Mouse (Mus musculus) ZHBTc4 (cell line): Measurements from ENCODE around the gene Kcnh7.
"Not testable (repeated sequence)": the region's sequence is repeated elsewhere in the genome, so short reads cannot be mapped to it uniquely, and the experiment has no call there.

ENCODE experiments used
- DNase-seq: peaks from one replicate; pipeline ENCODE4 v3.0.0-alpha.2; 2011; ENCODE audit warnings: low read depth, low spot score

The Kcnh7 gene

GRCm38 (mm10) chr2:62717270-62717669 lies 466.8 kb downstream of the Kcnh7 start:
- DNase-seq, result no peak

- no peak for DNase-seq
Observed at GRCm38 (mm10) chr2:62715260-62715659, 468.8 kb downstream of the Kcnh7 start.

DNA sequence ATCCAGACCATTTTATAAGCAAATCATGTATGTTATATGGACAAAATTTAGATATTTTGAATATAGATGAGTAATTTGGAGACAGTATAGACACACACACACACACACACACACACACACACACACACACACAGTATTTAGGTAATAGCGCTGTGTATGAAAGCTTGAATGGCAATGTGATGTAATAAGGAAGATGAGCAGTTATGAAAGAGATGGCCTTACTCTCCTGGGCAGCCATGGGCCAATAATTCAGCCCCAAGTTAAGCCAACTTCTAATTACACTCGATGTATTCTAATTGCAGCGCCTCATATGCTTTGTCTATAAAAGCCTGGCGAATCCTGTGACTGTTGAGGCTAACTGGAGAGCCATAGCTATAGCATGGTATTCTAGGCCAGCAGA lies 469.7 kb downstream of the Kcnh7 start:
- DNase-seq, result not testable (repeated sequence)

- no peak for DNase-seq
Observed at GRCm38 (mm10) chr2:62709633-62710032, 474.5 kb downstream of the Kcnh7 start.

- DNase-seq, result no peak
Observed at GRCm38 (mm10) chr2:62706313-62706712, 477.8 kb downstream of the Kcnh7 start.

- no peak for DNase-seq
Observed at GRCm38 (mm10) chr2:62685934-62686333, 498.2 kb downstream of the Kcnh7 start.

- DNase-seq, result peak; percentile 7
Observed at GRCm38 (mm10) chr2:62684989-62685595, 499.0 kb downstream of the Kcnh7 start.

DNA sequence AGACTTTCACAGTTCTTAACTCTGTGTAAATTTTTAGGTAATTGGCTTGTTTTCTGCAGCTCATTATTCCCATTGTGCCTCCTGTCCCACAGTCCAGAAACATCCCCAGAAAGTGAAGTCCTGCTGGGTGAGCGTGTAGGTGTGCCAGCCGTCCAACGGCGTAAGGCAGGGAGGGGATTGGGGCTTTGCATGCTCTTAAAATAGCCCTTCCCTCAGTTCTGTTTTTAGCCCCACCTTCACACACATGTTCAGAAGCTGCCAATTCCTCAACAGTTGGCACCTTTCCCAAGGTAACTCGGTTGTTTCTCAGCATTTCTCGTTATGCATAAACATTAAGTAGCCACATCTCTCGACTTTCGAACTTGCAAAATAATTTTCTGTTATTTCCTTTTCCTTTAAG lies 502.4 kb downstream of the Kcnh7 start:
- DNase-seq, result no peak

GRCm38 (mm10) chr2:62672788-62673187 lies 511.3 kb downstream of the Kcnh7 start:
- no peak for DNase-seq

- no peak for DNase-seq
Observed at GRCm38 (mm10) chr2:62670767-62671166, 513.3 kb downstream of the Kcnh7 start.

GRCm38 (mm10) chr2:62670301-62670700 lies 513.8 kb downstream of the Kcnh7 start:
- DNase-seq, result no peak

DNA sequence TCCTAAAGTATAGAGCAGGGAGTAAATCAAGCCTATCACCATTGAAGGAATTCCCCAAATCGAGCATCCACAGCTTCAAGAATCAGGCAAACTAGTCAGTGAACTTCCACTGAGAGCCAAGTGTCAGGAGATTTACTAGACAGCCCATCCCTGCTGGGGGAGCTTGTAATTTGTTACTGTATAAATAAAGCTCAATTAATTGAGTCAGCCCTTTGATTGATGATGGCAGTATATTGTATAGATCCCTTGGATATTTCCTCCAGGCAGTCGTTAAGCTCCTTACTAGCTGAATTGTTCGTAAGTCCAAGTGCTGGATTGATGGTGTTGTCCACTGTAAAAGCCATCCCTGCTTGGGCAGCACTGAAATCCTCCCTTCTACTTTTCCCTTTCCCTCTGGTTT lies 514.2 kb downstream of the Kcnh7 start:
- no peak for DNase-seq

DNA sequence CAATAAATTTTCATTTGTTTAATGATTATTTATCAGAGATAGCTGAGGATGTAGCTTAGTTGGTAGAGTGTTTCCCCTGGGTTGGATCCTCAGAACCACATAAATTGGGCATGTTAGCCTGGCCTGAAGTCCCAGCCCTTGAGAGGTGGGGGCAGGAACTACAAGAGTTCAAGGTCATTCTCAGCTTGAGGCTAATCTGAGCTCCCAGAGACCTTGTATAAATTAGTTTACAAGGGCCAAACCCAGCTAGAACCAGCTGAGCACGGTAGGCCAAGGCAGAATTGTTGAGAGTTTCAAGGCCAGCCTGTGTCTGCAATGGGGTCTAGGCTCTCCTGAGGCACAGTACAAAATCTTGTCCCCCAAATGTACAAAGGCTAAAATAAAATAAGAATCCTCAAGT lies 518.6 kb downstream of the Kcnh7 start:
- peak; percentile 64 for DNase-seq

DNA sequence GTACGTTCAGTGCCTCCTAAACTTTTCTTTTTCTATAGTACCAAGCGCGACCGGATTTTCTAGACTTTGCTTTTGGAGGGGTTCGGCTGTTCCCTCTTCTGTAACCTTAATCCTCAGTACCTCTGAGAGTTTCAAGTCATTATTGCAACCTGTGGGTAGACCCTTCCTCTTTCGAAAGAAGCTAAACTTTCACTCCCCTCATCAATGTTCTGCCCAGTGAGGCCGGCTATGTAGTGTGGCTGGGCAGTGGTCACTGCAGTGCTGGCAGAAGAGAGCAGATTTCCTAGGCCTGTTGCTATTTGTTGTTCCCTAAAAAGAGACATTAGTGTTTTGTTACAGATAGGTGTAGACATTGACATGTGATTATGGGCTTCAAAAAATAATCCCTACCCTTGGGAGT lies 519.2 kb downstream of the Kcnh7 start:
- DNase-seq, result no peak

DNA sequence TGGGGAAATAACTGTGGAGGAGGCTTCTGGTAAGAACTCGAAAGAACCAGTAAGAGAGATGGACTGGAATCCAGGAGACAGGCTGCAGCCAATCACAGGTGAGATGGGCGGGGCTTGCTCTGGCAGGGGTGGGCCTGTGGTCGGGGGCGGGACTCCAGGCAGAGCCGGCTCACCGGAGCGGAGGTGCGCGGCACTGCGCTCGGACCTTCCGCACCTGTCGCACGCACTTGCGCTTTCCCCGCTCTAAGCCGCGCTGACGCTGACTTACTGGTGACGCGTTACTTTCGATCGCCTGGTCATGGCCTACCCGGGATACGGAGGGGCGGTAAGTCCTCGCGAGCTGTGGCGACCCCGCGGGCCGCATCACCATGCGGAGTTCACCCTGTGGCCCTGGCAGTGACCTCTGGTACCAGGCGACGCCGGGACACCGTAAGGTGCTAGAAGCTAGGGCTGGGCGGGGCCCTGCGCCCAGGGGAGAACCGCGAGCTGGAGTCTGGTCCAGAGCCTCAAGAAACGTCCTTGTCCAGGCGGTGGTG lies 519.9 kb downstream of the Kcnh7 start, which contains the start of gene Gca:
TSS of gene Gca (plus strand) at position 151 of the 536 bp plus-strand sequence.
- peak; percentile 95 for DNase-seq

DNA sequence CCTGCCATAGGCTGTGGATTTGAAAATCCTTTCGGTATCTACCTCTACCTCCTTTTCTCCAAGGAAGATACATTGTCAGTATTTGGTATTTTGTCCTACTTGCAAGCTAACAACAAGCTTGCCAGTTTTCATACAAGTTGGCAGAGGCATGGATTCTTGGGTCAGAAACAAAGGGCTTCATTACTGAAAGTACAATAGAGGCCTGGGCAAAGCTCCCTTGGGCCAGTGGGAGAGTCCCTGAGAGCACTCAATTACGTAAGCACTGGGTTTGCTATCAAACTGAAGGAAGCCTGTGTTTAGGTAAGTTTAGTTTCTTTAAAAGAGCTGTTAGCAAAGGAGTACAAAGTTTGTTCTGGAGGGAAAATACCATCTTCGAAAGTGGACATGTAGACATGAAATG lies 521.5 kb downstream of the Kcnh7 start:
- DNase-seq, result no peak

- DNase-seq, result peak; percentile 54
Observed at GRCm38 (mm10) chr2:62660565-62660964, 523.5 kb downstream of the Kcnh7 start.

DNA sequence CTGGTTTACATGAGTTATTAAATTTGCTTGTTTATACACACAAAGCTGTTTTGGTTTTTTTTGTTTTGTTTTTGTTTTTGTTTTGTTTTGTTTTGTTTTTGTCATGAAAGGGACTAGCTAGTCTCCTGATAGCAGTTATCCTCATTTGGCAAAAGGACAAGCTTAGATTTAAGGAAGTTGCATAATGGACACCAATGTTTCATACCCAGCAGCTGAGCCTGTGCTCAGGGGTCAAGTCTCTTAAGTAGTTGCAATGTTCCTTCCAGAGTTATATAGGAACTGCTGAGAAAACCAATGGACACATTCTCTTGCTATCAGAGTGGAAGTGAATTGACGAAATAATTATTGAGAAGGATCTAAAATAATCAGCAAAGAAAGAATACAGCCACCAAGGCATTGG lies 528.0 kb downstream of the Kcnh7 start:
- DNase-seq, result no peak

DNA sequence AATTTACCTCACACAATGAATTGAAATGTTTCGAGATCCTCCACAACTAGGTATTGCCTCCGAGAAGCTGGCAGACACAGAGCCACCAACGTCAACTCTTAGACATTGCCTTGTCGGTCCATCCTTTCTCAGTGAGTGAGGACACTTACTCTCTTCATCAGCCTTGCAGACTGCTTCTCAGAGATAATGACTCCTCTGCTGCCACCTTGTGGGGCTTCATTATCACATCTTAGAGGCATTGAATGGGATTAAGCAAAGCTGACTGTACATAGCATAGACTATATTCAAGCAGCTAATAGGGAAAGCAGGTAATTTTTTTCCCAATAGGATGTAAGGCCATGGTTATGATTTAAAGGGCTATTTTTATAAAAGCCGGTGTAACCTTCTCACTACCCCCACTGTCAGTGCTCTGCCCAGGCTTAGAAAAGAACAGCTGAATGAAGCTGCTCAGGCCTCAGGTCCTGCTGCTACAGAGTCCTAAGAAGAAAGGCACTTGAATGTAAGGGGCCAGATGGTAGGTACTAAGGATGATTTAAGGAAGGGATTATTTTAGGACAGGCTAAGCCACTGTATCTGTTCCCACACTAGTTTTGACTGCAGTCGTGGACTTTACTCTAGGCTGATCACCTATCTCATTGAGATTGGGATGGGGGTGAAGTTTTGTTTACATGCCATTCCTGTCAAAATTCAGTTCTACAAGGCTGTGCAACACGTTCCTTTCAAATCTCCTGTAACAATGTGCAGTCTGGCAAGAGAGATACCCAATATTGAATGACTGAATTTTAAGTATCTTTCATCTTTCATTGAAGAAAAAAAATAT lies 529.4 kb downstream of the Kcnh7 start:
- peak; percentile 60 for DNase-seq

DNA sequence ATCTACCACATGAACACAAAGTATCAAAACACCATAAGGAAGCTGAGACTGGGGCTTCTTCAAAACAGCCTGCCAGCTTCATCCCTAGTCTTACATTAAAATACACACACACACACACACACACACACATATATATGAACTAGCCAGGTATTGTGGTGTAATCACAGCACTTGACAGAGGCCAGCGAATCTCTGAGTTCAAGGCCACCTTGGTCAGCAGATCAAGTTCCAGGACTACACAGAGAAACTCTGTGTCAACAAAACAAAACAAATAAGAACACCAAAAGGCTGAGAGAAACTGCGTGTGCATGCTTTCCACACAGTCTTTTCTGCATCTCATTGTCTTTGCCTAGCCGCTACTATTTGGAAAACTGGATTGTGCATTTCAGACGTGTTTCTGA lies 531.6 kb downstream of the Kcnh7 start:
- DNase-seq, result no peak

DNA sequence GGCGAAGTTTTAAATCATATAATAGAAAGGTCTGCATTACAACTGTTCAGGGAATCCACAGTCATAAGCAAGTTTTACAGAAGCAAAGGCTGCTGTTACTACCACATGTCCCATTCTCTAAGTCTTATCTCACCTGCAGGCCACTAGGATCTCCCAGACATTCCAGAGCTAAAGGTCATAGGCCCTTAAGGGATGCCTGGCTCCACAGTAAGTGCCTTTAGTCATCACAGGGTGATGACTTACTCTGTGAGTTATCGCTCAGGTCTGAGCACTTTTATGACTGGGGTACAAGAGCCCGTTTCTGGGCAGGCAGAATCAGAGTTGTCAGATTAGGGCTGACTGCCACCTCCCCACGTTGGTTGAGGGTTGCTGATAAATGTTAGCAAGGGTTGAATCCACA lies 532.2 kb downstream of the Kcnh7 start:
- DNase-seq, result no peak

DNA sequence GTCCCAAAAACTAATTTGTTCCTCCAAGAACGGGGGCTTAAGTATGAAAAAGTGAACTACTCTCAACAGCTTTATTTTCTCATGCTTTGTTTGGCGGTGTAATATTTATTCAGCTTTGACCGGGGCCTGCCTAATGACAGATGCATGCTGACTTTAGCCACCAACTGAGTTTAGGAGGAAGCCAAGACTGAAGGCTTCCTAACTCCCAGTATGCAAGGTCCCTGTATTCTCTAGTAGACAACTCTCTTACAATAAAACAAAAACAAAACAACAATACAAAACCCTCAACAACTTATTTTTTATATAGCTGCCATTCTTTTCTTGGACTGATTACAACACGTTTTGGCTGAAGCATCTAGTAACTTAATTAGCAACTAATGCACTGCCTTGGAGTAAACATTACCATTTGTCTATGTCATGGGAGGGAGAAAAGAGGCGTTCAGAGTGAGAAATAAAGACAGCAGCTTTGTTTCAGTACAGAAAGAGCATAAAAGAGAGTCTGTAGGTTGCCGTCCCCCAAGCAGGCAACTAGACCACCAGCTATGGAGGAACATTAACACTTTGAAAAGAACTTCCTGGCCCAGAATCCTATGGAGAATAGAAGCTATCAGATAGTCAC lies 537.3 kb downstream of the Kcnh7 start:
- DNase-seq, result no peak
